Mouse (Mus musculus): ENCODE data around the gene Mxra8. TPM values are rescaled to one million over a fixed set of nuclear protein-coding genes. Genes with fewer than 3 reads are reported as not detected.

Mxra8 gene
- polyA plus RNA-seq, 1 experiment from 2014 or later = 28.8 TPM

DNA sequence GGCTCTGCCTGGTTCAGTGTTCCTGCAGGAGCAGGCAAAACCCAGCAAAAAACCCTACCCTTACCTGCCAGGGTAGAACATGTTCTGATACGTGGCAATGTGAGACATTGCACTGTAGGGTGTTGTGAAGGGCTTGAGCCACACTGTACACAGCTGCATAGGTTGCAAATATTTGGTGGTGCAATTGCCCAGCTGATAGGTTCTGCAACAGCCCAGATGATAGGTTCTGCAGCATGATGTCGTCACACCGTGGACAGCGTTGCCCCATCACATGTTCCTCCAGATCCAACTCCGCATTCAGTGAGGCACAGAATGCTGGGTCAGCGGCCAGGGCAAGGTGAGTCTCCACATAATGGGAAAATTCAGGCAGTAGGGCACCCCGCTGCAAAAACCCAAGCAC is 22.3 kb downstream of the Mxra8 start:
- Histone ChIP-seq H3K4me3 (ENCODE audit: low read depth, low read length) (no peak overlapping the region), H3K27me3 (ENCODE audit: control insufficient read depth, insufficient read depth, low read length) (no peaks in the 10 kb centered on the region), H3K27ac (ENCODE audit: low read depth, low read length) (no peak overlapping the region), H3K9ac (ENCODE audit: low read length) (no peak overlapping the region), H3K36me3 (ENCODE audit: control insufficient read depth, insufficient read depth, low read length) (no peaks in the 10 kb centered on the region; the same call in 1 of the 2 replicates), H3K4me2 (ENCODE audit: low read depth, low read length, severe bottlenecking) (no peak overlapping the region), H3K4me1 (replicated peaks; ENCODE audit: control insufficient read depth, insufficient read depth, low read length) (no peaks in the 10 kb centered on the region), H3K9me3 (ENCODE audit: control insufficient read depth, low read length) (no peaks in the 10 kb centered on the region)
- DNase-seq (ENCODE audit: low spot score) = no peak
- WGBS = 95% methylated on average over 7 of the region's 7 CpGs
- ATAC-seq (replicated peaks; ENCODE audit: low FRiP score) = no peak

DNA sequence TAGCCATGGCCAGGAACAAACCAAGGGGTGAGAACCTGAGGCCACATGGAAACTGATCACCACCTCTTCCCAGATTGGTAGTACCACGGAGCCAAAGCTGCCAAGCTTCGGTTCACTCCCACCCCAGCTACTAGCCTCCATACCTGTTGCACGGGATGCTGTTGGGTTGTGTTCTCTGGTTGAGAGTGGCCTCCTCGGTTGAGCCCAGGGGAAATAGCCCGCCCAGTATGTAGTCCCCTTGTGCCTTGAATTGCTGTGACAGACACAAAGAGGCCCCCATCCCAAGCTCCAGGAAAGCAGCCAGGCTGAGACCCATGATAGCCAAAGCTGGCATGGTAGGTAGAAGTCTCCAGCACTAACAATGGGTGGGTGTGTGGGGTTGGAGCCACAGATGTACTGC is 23.5 kb downstream of the Mxra8 start, which contains the start of gene Tas1r3:
Gene Tas1r3 (minus strand): TSS at position 362 of the 400 bp plus-strand sequence.
- Histone ChIP-seq H3K4me2 (ENCODE audit: low read depth, low read length, severe bottlenecking) (no peak within 1 kb of the TSS), H3K9me3 (ENCODE audit: control insufficient read depth, low read length) (no peaks in the 10 kb centered on the region), H3K27ac (ENCODE audit: low read depth, low read length) (no peak within 1 kb of the TSS), H3K27me3 (ENCODE audit: control insufficient read depth, insufficient read depth, low read length) (no peaks in the 10 kb centered on the region), H3K36me3 (ENCODE audit: control insufficient read depth, insufficient read depth, low read length) (no peaks in the 10 kb centered on the region; the same call in 1 of the 2 replicates), H3K9ac (ENCODE audit: low read length) (no peak within 1 kb of the TSS), H3K4me1 (replicated peaks; ENCODE audit: control insufficient read depth, insufficient read depth, low read length) (no peaks in the 10 kb centered on the region), H3K4me3 (ENCODE audit: low read depth, low read length) (no peak within 1 kb of the TSS)
- no peak for DNase-seq (ENCODE audit: low spot score)
- 81% methylated on average over 5 of the region's 5 CpGs for WGBS
- ATAC-seq (replicated peaks; ENCODE audit: low FRiP score) = no peak

DNA sequence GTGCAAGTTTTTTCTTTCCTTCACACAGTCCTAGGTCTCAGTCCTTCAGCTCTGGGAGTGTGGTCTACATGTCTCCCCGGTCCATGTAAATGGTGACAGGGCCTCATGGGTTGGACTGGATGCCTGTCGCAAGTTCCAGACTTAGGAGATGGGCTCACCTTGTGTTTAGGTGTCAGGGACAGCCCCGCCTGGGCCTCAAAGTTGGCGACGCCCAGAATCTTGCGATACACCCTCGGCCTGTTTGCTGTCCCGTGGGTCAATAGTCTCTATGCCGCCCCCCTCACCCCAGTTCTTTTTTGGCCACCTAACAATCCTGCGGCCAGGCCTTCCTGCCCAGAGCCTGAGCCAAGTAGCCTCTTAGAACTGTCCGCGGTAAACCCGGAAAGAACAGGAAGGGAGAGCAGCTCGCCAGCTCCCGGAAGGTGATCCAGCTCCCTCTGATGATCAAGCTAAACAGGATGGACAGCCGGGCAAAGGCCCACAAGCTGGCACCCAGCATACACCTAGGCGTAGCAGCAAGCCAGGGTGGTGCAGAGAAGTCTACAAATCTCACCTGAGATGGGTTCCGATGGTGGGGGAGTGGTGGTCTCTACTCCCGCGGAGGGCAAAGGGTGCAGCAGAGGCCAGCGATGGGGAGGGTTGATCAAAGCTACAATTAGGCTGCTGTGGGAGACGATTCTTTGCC is 29.3 kb downstream of the Mxra8 start:
- peak overlapping the region; percentile 90 for H3K4me2 ChIP-seq (ENCODE audit: low read depth, low read length, severe bottlenecking)
- H3K27ac ChIP-seq (ENCODE audit: low read depth, low read length) = 0 out of 2 replicates have a peak overlapping the region, but pooled peaks have one; percentile 12
- H3K9me3 ChIP-seq (ENCODE audit: control insufficient read depth, low read length) = no peaks in the 10 kb centered on the region
- no peaks in the 10 kb centered on the region; the same call in 1 of the 2 replicates for H3K36me3 ChIP-seq (ENCODE audit: control insufficient read depth, insufficient read depth, low read length)
- H3K4me1 ChIP-seq (replicated peaks; ENCODE audit: control insufficient read depth, insufficient read depth, low read length) = peaks cover 6% of the 10 kb centered on the region; the same call in 1 of the 2 replicates
- no peaks in the 10 kb centered on the region for H3K27me3 ChIP-seq (ENCODE audit: control insufficient read depth, insufficient read depth, low read length)
- DNase-seq (ENCODE audit: low spot score) (no peak), ATAC-seq (replicated peaks; ENCODE audit: low FRiP score) (peak; percentile 10)
- peak overlapping the region; percentile 84 for H3K9ac ChIP-seq (ENCODE audit: low read length)
- 10% methylated on average over 22 of the region's 22 CpGs for WGBS
- peak overlapping the region; percentile 82 for H3K4me3 ChIP-seq (ENCODE audit: low read depth, low read length)

DNA sequence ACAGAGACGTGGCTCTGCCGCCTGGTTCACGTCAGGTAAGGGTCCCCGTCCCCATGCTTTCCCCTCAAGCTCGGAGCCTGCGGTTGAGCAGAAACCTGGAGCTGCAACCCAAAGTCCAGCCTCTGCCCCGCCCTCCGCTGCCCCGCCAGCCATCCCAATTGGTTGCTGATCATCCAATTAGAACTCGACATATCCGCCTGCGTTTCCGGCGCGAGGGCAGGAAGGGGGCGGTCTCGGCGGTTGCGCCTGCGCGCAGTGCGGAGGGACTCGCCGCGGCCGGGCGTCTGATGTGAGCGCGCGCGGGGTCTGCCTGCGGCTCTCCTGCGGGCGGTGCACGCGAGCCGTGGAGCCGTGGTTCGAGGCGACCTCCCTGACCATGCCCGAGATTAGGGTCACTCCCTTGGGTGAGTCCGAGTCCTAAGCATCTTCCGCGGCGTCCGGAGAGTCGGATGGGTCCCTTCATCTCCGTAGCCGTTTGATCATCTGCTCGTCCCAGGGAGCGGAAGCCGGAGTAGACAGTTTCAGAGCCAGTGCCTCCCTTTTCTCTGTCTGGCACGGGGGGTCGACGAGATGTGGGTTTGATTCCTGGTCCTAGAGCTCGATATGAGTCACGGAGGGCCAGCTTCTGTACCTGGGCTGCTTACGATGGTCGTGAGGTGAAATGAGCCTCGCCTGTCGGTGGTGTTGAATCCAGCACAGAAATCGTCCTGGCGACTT is 30.0 kb downstream of the Mxra8 start, which contains the start of the genes Cptp and Ints11:
Gene Cptp (minus strand): TSS at position 124 of the 717 bp plus-strand sequence.
Gene Ints11 (plus strand): TSS at position 230 of the 717 bp plus-strand sequence.
- 0 out of 2 replicates have a peak within 1 kb of the TSS, but pooled peaks have one; percentile 12 for H3K27ac ChIP-seq (ENCODE audit: low read depth, low read length)
- peaks cover 6% of the 10 kb centered on the region; the same call in 1 of the 2 replicates for H3K4me1 ChIP-seq (replicated peaks; ENCODE audit: control insufficient read depth, insufficient read depth, low read length)
- under 1% methylated on average over 63 of the region's 63 CpGs for WGBS
- peak within 1 kb of the TSS; percentile 90 for H3K4me2 ChIP-seq (ENCODE audit: low read depth, low read length, severe bottlenecking)
- no peaks in the 10 kb centered on the region for H3K27me3 ChIP-seq (ENCODE audit: control insufficient read depth, insufficient read depth, low read length)
- peak within 1 kb of the TSS; percentile 84 for H3K9ac ChIP-seq (ENCODE audit: low read length)
- H3K9me3 ChIP-seq (ENCODE audit: control insufficient read depth, low read length) = no peaks in the 10 kb centered on the region
- no peaks in the 10 kb centered on the region; the same call in 1 of the 2 replicates for H3K36me3 ChIP-seq (ENCODE audit: control insufficient read depth, insufficient read depth, low read length)
- ATAC-seq (replicated peaks; ENCODE audit: low FRiP score) (peak; percentile 96), DNase-seq (ENCODE audit: low spot score) (peak; percentile 98)
- peak within 1 kb of the TSS; percentile 82 for H3K4me3 ChIP-seq (ENCODE audit: low read depth, low read length)

DNA sequence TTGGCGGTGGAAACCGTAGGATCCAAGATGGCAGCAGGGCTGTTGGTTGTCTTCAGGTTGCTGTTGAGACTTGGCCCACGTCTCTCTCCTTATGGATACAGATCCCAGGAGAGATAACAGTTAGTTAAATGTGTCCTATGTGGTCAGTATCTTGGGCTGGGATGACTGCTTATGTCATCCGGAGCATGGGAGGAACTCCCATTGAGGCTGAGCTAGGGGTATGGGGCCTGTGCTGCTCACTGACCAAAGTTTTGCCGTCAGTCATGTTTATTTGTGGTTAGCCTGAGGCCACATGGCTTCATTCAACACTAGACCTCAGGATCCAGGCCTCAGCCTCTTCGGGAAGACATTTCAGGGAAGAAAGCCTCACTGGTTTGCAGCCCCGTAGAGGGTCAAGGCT is 31.9 kb downstream of the Mxra8 start:
- no peaks in the 10 kb centered on the region; the same call in 1 of the 2 replicates for H3K36me3 ChIP-seq (ENCODE audit: control insufficient read depth, insufficient read depth, low read length)
- no peak overlapping the region for H3K27ac ChIP-seq (ENCODE audit: low read depth, low read length)
- H3K4me3 ChIP-seq (ENCODE audit: low read depth, low read length) = no peak overlapping the region
- no peak overlapping the region for H3K9ac ChIP-seq (ENCODE audit: low read length)
- no peak for DNase-seq (ENCODE audit: low spot score)
- no peaks in the 10 kb centered on the region for H3K9me3 ChIP-seq (ENCODE audit: control insufficient read depth, low read length)
- H3K4me1 ChIP-seq (replicated peaks; ENCODE audit: control insufficient read depth, insufficient read depth, low read length) = peaks cover 6% of the 10 kb centered on the region; the same call in 1 of the 2 replicates
- no peak overlapping the region for H3K4me2 ChIP-seq (ENCODE audit: low read depth, low read length, severe bottlenecking)
- WGBS = 93% methylated on average over 7 of the region's 7 CpGs
- no peaks in the 10 kb centered on the region for H3K27me3 ChIP-seq (ENCODE audit: control insufficient read depth, insufficient read depth, low read length)
- ATAC-seq (replicated peaks; ENCODE audit: low FRiP score) = no peak

GRCm38 (mm10) chr4:155883587-155883986 is 44.1 kb downstream of the Mxra8 start:
- Histone ChIP-seq H3K4me3 (ENCODE audit: low read depth, low read length) (no peak overlapping the region), H3K9me3 (ENCODE audit: control insufficient read depth, low read length) (no peaks in the 10 kb centered on the region), H3K4me1 (replicated peaks; ENCODE audit: control insufficient read depth, insufficient read depth, low read length) (no peaks in the 10 kb centered on the region), H3K27ac (ENCODE audit: low read depth, low read length) (no peak overlapping the region), H3K9ac (ENCODE audit: low read length) (no peak overlapping the region), H3K27me3 (ENCODE audit: control insufficient read depth, insufficient read depth, low read length) (no peaks in the 10 kb centered on the region), H3K4me2 (ENCODE audit: low read depth, low read length, severe bottlenecking) (no peak overlapping the region), H3K36me3 (ENCODE audit: control insufficient read depth, insufficient read depth, low read length) (peaks cover 11% of the 10 kb centered on the region)
- 83% methylated on average over 3 of the region's 3 CpGs for WGBS
- DNase-seq (ENCODE audit: low spot score) (no peak), ATAC-seq (replicated peaks; ENCODE audit: low FRiP score) (no peak)

- H3K27ac ChIP-seq (ENCODE audit: low read depth, low read length) = no peak overlapping the region
- peaks cover 11% of the 10 kb centered on the region for H3K36me3 ChIP-seq (ENCODE audit: control insufficient read depth, insufficient read depth, low read length)
- WGBS = 95% methylated on average over 5 of the region's 5 CpGs
Observed at GRCm38 (mm10) chr4:155886330-155886729, 46.9 kb downstream of the Mxra8 start.

GRCm38 (mm10) chr4:155887674-155888073 is 48.2 kb downstream of the Mxra8 start:
- Histone ChIP-seq H3K4me3 (ENCODE audit: low read depth, low read length) (no peak overlapping the region), H3K27ac (ENCODE audit: low read depth, low read length) (no peak overlapping the region), H3K4me2 (ENCODE audit: low read depth, low read length, severe bottlenecking) (no peak overlapping the region), H3K36me3 (ENCODE audit: control insufficient read depth, insufficient read depth, low read length) (peaks cover 11% of the 10 kb centered on the region), H3K9me3 (ENCODE audit: control insufficient read depth, low read length) (no peaks in the 10 kb centered on the region), H3K9ac (ENCODE audit: low read length) (no peak overlapping the region), H3K4me1 (replicated peaks; ENCODE audit: control insufficient read depth, insufficient read depth, low read length) (peaks cover 6% of the 10 kb centered on the region; the same call in 1 of the 2 replicates), H3K27me3 (ENCODE audit: control insufficient read depth, insufficient read depth, low read length) (no peaks in the 10 kb centered on the region)
- ATAC-seq (replicated peaks; ENCODE audit: low FRiP score) = no peak
- 85% methylated on average over 10 of the region's 10 CpGs for WGBS
- no peak for DNase-seq (ENCODE audit: low spot score)

More at GRCm38 (mm10) chr4:155886330-155886729, 46.9 kb downstream of the Mxra8 start:
- Histone ChIP-seq H3K9ac (ENCODE audit: low read length) (no peak overlapping the region), H3K4me1 (replicated peaks; ENCODE audit: control insufficient read depth, insufficient read depth, low read length) (peaks cover 6% of the 10 kb centered on the region; the same call in 1 of the 2 replicates), H3K27me3 (ENCODE audit: control insufficient read depth, insufficient read depth, low read length) (no peaks in the 10 kb centered on the region), H3K4me3 (ENCODE audit: low read depth, low read length) (no peak overlapping the region), H3K4me2 (ENCODE audit: low read depth, low read length, severe bottlenecking) (no peak overlapping the region), H3K9me3 (ENCODE audit: control insufficient read depth, low read length) (no peaks in the 10 kb centered on the region)
- ATAC-seq (replicated peaks; ENCODE audit: low FRiP score) (no peak), DNase-seq (ENCODE audit: low spot score) (no peak)
